Mouse (Mus musculus) ES-Bruce4 (cell line): ENCODE data around the gene Mapk3. TPM values are rescaled to one million over a fixed set of nuclear protein-coding genes. Genes with fewer than 3 reads are reported as not detected.

Experiments used
- H3K27ac ChIP-seq: 2 replicates; pipeline ENCODE4 v1.5.1; 2012; ENCODE audit warnings: low read length, inconsistent platforms; ENCODE audit not compliant: insufficient read depth
- H3K27me3 ChIP-seq: 2 replicates; pipeline ENCODE4 v1.6.1; 2012; ENCODE audit warnings: mild to moderate bottlenecking, low read length, inconsistent platforms; ENCODE audit not compliant: control insufficient read depth, poor library complexity, insufficient read depth, severe bottlenecking
- H3K36me3 ChIP-seq: 2 replicates; pipeline ENCODE4 v1.6.1; 2012; ENCODE audit warnings: inconsistent platforms, mild to moderate bottlenecking, low read length, moderate library complexity; ENCODE audit not compliant: control insufficient read depth, poor library complexity, insufficient read depth, severe bottlenecking
- H3K4me1 ChIP-seq: one replicate; pipeline ENCODE4 v1.8.1; 2011; ENCODE audit warnings: low read length; ENCODE audit not compliant: control insufficient read depth, insufficient read depth
- H3K4me3 ChIP-seq: 2 replicates; pipeline ENCODE4 v1.5.1; 2011; ENCODE audit warnings: low read depth, mild to moderate bottlenecking, low read length
- H3K9ac ChIP-seq: 2 replicates; pipeline ENCODE4 v1.6.1; 2012; ENCODE audit warnings: low read depth, mild to moderate bottlenecking, inconsistent platforms; ENCODE audit not compliant: poor library complexity, severe bottlenecking
- H3K9me3 ChIP-seq: replicated peaks from 2 replicates; pipeline ENCODE4 v1.6.1; 2012; ENCODE audit warnings: mild to moderate bottlenecking, low read length, inconsistent platforms; ENCODE audit not compliant: control insufficient read depth, poor library complexity, insufficient read depth, severe bottlenecking
- CTCF ChIP-seq: IDR thresholded peaks from one replicate; pipeline ENCODE4 v1.8.1; 2011; ENCODE audit warnings: low read depth, low read length
- EP300 ChIP-seq: IDR thresholded peaks from 2 replicates; pipeline ENCODE4 v1.6.1; 2011; ENCODE audit warnings: low read depth, low read length; ENCODE audit not compliant: insufficient read depth
- POLR2A ChIP-seq: IDR thresholded peaks from one replicate; pipeline ENCODE4 v1.8.1; 2011; ENCODE audit warnings: low read length; ENCODE audit not compliant: insufficient read depth
- polyA plus RNA-seq: library from polyadenylated mRNA; stranded (reverse); fragments of >200 nt; gene quantifications from 2 replicates; pipeline ENCODE4 v1.2.4, GENCODE M21; 2011; ENCODE audit warnings: low read depth; ENCODE audit not compliant: missing spikeins, insufficient read depth, insufficient read length

The Mapk3 gene
- polyA plus RNA-seq, 1 experiment, result 102 TPM

DNA sequence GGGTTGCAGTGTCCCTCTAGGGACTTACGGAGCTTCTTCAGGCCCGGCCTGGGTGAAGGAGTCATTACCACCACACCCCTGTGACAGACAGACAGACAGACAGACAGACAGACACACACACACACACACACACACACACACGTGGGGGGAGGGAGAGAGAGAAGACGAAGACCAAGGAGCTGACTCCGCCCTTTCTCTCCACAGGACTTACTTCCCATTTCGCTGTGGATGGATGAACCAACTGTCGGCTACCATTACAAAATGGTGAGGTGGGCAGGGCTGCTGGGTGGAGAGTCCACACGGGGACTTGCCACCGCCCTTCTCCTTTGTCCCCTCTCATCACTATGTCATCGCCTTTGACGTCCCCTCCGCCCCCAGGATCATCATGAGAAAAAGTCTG lies 11.4 kb downstream of the Mapk3 start:
- Histone ChIP-seq H3K27me3 (no peaks in the 10 kb centered on the region), H3K36me3 (no peaks in the 10 kb centered on the region), H3K27ac (no peak overlapping the region), H3K9ac (no peak overlapping the region), H3K4me1 (peaks cover under 1% of the 10 kb centered on the region), H3K4me3 (peak overlapping the region; percentile 22), H3K9me3 (no peaks in the 10 kb centered on the region)
- TF ChIP-seq CTCF, result no peak

DNA sequence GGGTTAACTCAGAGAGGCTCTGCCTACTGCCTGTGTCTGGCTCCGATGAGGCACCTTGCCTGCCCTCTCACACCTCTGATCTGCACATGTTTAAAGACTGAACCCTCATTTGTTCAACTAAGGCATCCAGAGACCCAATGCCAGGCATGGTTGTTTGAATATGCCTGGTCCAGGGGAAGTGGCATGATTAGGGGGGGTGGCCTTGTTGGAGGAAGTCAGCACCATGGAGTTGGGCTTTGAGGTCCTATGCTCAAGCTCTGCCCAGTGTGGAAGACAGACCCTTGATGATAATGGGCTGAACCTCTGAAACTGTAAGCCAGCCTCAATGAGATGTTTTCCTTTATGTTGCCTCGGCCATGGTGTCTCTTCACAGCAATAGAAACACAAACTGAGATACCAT lies 13.9 kb downstream of the Mapk3 start:
- H3K4me3 ChIP-seq, result no peak overlapping the region
- no peaks in the 10 kb centered on the region for H3K9me3 ChIP-seq
- no peak overlapping the region for H3K9ac ChIP-seq
- TF ChIP-seq POLR2A, result no peak
- TF ChIP-seq CTCF, result no peak
- no peak for TF ChIP-seq EP300
- no peaks in the 10 kb centered on the region for H3K27me3 ChIP-seq
- no peak overlapping the region for H3K27ac ChIP-seq
- H3K4me1 ChIP-seq, result peaks cover 3% of the 10 kb centered on the region
- 0 out of 2 replicates have a peak, but pooled peaks cover 3% of the 10 kb centered on the region for H3K36me3 ChIP-seq

DNA sequence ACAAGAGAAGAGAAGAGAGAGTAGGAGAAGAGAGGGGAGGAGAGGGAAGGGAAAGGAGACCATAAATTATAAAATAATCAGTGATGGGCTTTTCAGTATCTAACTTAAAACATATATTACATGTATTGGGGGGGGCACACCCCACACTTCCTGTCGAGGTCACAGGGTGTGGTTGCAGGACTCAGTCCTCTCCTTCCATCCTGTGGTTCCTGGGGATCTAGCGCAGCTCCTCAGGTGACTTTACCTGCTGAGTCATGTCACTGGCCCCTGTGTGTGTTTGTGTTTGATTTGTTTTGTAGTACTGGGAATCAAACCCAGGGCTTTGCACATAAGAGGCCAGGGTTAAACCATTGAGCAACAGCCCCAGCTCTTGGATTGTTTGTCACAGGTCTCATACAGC lies 15.1 kb downstream of the Mapk3 start:
- Histone ChIP-seq H3K9me3 (no peaks in the 10 kb centered on the region), H3K36me3 (peaks cover 6% of the 10 kb centered on the region), H3K27ac (no peak overlapping the region), H3K27me3 (no peaks in the 10 kb centered on the region), H3K9ac (no peak overlapping the region), H3K4me1 (peaks cover 3% of the 10 kb centered on the region), H3K4me3 (no peak overlapping the region)
- TF ChIP-seq CTCF, result no peak
- TF ChIP-seq POLR2A, result no peak
- no peak for TF ChIP-seq EP300

DNA sequence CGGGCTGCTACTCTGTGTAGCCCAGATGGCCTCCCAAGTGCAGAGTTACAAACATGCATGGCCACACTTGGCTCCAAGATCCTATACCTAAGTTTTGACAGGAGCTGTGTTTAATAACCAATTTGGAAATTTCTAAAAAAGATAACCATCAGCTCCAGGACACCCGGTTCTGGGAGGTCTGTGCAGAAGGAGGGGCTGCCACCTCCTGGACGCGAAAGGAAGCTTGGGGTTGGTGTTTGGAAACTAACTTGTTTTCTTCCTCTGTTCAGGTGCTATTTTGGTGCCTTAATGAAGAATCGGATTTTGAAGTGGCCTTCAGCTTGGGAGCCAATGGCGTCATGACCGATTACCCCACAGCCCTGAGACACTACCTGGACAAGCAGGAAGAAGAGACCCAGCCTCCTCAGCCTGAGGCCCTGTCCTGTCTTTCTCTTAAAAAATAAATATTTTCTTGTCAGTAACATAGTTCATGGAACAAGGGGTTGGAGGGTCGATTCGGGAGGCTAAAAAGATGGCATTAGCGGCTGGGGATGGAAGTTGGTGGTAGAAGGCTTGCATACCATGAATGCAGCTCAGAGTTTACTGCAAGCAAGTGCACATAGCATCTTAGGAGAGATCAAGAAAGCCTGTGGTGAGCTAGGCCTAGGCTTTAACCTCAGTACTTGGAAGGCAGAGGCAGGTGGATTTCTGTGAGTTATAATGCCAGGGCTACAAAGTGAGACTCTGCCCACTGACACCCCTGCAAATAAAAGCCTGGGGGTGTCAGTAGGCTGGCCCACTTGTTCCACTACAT lies 16.0 kb downstream of the Mapk3 start:
- Histone ChIP-seq H3K4me1 (peaks cover 3% of the 10 kb centered on the region), H3K27ac (no peak overlapping the region), H3K9me3 (no peaks in the 10 kb centered on the region), H3K36me3 (peaks cover 6% of the 10 kb centered on the region), H3K27me3 (no peaks in the 10 kb centered on the region), H3K9ac (0 out of 2 replicates have a peak overlapping the region, but pooled peaks have one; percentile 93), H3K4me3 (no peak overlapping the region)
- TF ChIP-seq POLR2A (no peak), CTCF (peak; percentile 34), EP300 (no peak)

DNA sequence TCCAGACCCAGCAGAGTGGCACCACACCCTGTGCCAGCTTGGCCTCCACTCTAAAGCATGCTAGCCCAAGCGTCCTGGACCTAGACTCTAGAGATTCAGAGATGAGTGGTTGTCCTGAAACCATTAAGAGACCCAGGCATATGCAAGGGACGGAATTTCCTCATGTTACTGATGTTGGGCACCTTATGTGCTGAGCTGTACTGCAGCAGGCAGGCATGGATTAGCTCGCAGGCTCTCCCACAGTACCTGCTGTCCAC lies 16.5 kb downstream of the Mapk3 start:
- TF ChIP-seq CTCF (no peak), EP300 (no peak), POLR2A (no peak)
- Histone ChIP-seq H3K27ac (no peak overlapping the region), H3K27me3 (no peaks in the 10 kb centered on the region), H3K4me1 (peaks cover 3% of the 10 kb centered on the region), H3K36me3 (peaks cover 6% of the 10 kb centered on the region), H3K9me3 (no peaks in the 10 kb centered on the region), H3K9ac (peak overlapping the region; percentile 93), H3K4me3 (no peak overlapping the region)

DNA sequence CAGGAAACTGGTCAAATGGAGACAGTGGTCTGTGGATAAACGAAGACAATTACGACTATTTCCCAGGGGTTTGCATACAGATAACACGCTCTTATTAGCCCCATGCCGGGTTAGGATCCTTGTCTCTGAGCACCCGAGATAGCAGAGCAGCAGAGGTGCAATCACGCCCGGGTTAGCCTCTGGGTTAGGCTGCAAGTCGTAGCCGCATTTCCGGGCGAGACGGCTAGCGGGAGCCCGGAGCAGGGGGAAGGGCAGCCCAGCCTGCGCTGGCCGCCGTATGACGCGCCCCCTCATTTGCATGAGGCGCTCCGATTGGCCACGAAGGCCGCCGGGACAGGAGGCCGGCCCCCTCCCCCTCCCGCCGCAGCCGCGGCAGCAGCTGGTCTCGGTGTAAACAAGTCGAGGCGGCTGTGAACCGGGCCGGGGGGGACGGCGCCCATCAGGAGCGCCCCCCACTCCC lies 17.2 kb downstream of the Mapk3 start, which contains the start of gene Ypel3:
TSS of gene Ypel3 (plus strand) at position 358 of the 460 bp plus-strand sequence.
- Histone ChIP-seq H3K27ac (peak within 1 kb of the TSS; percentile 51; the same call in 1 of the 2 replicates), H3K27me3 (no peaks in the 10 kb centered on the region), H3K9ac (peak within 1 kb of the TSS; percentile 93), H3K36me3 (peaks cover 6% of the 10 kb centered on the region), H3K9me3 (no peaks in the 10 kb centered on the region), H3K4me3 (peak within 1 kb of the TSS; percentile 80), H3K4me1 (peaks cover 3% of the 10 kb centered on the region)
- TF ChIP-seq POLR2A, result peak; percentile 88
- TF ChIP-seq EP300, result no peak
- no peak for TF ChIP-seq CTCF
